Mouse (Mus musculus) T-cell, adult 2 months (primary cell): ENCODE measurements around the gene Bmp5.

Experiments
- DNase-seq: peaks from one replicate; pipeline ENCODE4 v3.0.0; 2022; ENCODE audit warnings: low spot score

Bmp5 gene

GRCm38 (mm10) chr9:75840841-75841240 lies 65.7 kb downstream of the Bmp5 start:
- no peak for DNase-seq

- DNase-seq: no peak
Observed at GRCm38 (mm10) chr9:75846010-75846409, 70.8 kb downstream of the Bmp5 start.

GRCm38 (mm10) chr9:75850670-75851228 lies 75.6 kb downstream of the Bmp5 start:
- no peak for DNase-seq

- DNase-seq: no peak
Observed at GRCm38 (mm10) chr9:75858161-75858560, 83.0 kb downstream of the Bmp5 start.

GRCm38 (mm10) chr9:75858939-75859338 lies 83.8 kb downstream of the Bmp5 start:
- no peak for DNase-seq

GRCm38 (mm10) chr9:75870332-75871177 lies 95.4 kb downstream of the Bmp5 start:
- no peak for DNase-seq

GRCm38 (mm10) chr9:75876333-75876732 lies 101.2 kb downstream of the Bmp5 start:
- DNase-seq: no peak

GRCm38 (mm10) chr9:75883481-75884190 lies 108.5 kb downstream of the Bmp5 start:
- DNase-seq: no peak

- DNase-seq: no peak
Observed at GRCm38 (mm10) chr9:75886801-75887544, 111.8 kb downstream of the Bmp5 start.

GRCm38 (mm10) chr9:75896918-75897317 lies 121.8 kb downstream of the Bmp5 start:
- DNase-seq: no peak

- DNase-seq: no peak
Observed at GRCm38 (mm10) chr9:75898022-75898421, 122.9 kb downstream of the Bmp5 start.

- no peak for DNase-seq
Observed at GRCm38 (mm10) chr9:75901219-75901618, 126.1 kb downstream of the Bmp5 start.

GRCm38 (mm10) chr9:75905497-75905896 lies 130.3 kb downstream of the Bmp5 start:
- no peak for DNase-seq

- DNase-seq: no peak
Observed at GRCm38 (mm10) chr9:75910112-75910799, 135.1 kb downstream of the Bmp5 start.

GRCm38 (mm10) chr9:75911542-75911941 lies 136.4 kb downstream of the Bmp5 start:
- DNase-seq: no peak

- no peak for DNase-seq
Observed at GRCm38 (mm10) chr9:75916027-75916426, 140.9 kb downstream of the Bmp5 start.

- no peak for DNase-seq
Observed at GRCm38 (mm10) chr9:75927196-75927880, 152.2 kb downstream of the Bmp5 start.

GRCm38 (mm10) chr9:75928068-75928467 lies 152.9 kb downstream of the Bmp5 start:
- DNase-seq: no peak

GRCm38 (mm10) chr9:75944663-75945062 lies 169.5 kb downstream of the Bmp5 start:
- no peak for DNase-seq
